Mouse (Mus musculus): Measurements from ENCODE around the gene Glrx. TPM values are rescaled to one million over a fixed set of nuclear protein-coding genes. Genes with fewer than 3 reads are reported as not detected.

The Glrx gene
- total and polyA plus RNA-seq, 2 experiments from 2014 or later: 66.3 to 69.3 TPM

DNA sequence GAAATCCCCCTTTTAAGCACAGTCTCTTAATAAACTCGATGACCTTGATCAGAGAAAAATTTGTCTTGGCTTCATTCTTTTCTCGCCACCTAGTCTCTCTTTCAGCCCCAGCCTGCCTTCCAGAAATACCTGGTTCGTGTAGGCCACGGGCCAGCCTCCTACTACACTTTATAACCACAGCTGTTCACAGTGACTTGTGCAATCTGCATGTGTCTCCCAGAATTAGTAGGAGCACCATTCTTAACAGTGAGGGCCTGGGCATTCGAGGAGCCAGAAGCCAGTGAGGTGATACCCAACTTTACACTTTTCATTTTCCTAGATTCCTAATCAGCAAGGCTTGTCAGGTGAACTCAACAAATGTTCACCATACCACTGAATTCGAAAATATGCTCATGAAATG, 36.9 kb downstream of the Glrx start:
- Histone ChIP-seq H3K36me3 (ENCODE audit: insufficient read depth, low read length) (0 out of 2 replicates have a peak, but pooled peaks cover 3% of the 10 kb centered on the region), H3K4me3 (ENCODE audit: low read depth, low read length) (no peak overlapping the region), H3K27ac (ENCODE audit: low read depth, low read length) (no peak overlapping the region), H3K9me3 (ENCODE audit: low read length) (no peaks in the 10 kb centered on the region), H3K27me3 (ENCODE audit: insufficient read depth, low read length) (no peaks in the 10 kb centered on the region), H3K4me1 (ENCODE audit: insufficient read depth, low read length) (no peaks in the 10 kb centered on the region), H3K9ac (replicated peaks; ENCODE audit: low read length, poor library complexity, severe bottlenecking) (no peak overlapping the region), H3K4me2 (ENCODE audit: low read depth, low read length, poor library complexity, severe bottlenecking) (no peak overlapping the region)
- DNase-seq (ENCODE audit: low spot score): no peak
- WGBS: 83% methylated on average over 6 of the region's 6 CpGs
- no peak for ATAC-seq (ENCODE audit: low FRiP score)
- no peak for TF ChIP-seq CTCF (IDR thresholded peaks at IDR 0.05)

GRCm38 (mm10) chr13:75877907-75878306, 38.2 kb downstream of the Glrx start:
- no peak for ATAC-seq (ENCODE audit: low FRiP score)
- no peak overlapping the region for H3K9ac ChIP-seq (replicated peaks; ENCODE audit: low read length, poor library complexity, severe bottlenecking)

DNA sequence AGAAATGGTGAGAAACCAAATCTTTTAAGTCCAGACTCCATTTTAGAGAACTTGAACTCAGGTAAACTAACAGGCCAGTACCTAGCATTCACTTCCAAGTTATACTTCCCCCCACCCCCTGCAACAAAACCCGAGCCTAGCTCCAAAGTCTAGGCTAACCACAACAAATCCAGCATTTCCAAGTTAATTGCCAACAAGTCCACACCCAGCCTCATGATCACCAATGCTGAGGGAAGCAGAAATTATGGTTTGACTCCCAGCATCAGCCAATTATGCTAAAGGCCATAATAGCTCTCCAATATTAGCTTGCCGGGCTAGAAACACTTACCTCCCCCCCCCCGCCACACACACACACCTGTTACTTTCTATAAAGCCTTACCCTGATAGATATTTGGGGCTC, 40.1 kb downstream of the Glrx start:
- no peak for DNase-seq (ENCODE audit: low spot score)
- Histone ChIP-seq H3K36me3 (ENCODE audit: insufficient read depth, low read length) (no peaks in the 10 kb centered on the region), H3K9me3 (ENCODE audit: low read length) (no peaks in the 10 kb centered on the region), H3K27ac (ENCODE audit: low read depth, low read length) (no peak overlapping the region), H3K9ac (replicated peaks; ENCODE audit: low read length, poor library complexity, severe bottlenecking) (no peak overlapping the region), H3K4me3 (ENCODE audit: low read depth, low read length) (no peak overlapping the region), H3K4me1 (ENCODE audit: insufficient read depth, low read length) (no peaks in the 10 kb centered on the region), H3K27me3 (ENCODE audit: insufficient read depth, low read length) (no peaks in the 10 kb centered on the region), H3K4me2 (ENCODE audit: low read depth, low read length, poor library complexity, severe bottlenecking) (no peak overlapping the region)
- WGBS: 88% methylated on average over 3 of the region's 3 CpGs
- no peak for ATAC-seq (ENCODE audit: low FRiP score)
- no peak for TF ChIP-seq CTCF (IDR thresholded peaks at IDR 0.05)

More at GRCm38 (mm10) chr13:75877907-75878306, 38.2 kb downstream of the Glrx start:
- H3K4me3 ChIP-seq (ENCODE audit: low read depth, low read length): no peak overlapping the region
- H3K27ac ChIP-seq (ENCODE audit: low read depth, low read length): no peak overlapping the region
- H3K27me3 ChIP-seq (ENCODE audit: insufficient read depth, low read length): no peaks in the 10 kb centered on the region
- TF ChIP-seq CTCF (IDR thresholded peaks at IDR 0.05): peak; percentile 90
- H3K36me3 ChIP-seq (ENCODE audit: insufficient read depth, low read length): 0 out of 2 replicates have a peak, but pooled peaks cover 3% of the 10 kb centered on the region
- no peak overlapping the region for H3K4me2 ChIP-seq (ENCODE audit: low read depth, low read length, poor library complexity, severe bottlenecking)
- peak; percentile 81 for DNase-seq (ENCODE audit: low spot score)
- H3K9me3 ChIP-seq (ENCODE audit: low read length): no peaks in the 10 kb centered on the region
- no peaks in the 10 kb centered on the region for H3K4me1 ChIP-seq (ENCODE audit: insufficient read depth, low read length)

DNA sequence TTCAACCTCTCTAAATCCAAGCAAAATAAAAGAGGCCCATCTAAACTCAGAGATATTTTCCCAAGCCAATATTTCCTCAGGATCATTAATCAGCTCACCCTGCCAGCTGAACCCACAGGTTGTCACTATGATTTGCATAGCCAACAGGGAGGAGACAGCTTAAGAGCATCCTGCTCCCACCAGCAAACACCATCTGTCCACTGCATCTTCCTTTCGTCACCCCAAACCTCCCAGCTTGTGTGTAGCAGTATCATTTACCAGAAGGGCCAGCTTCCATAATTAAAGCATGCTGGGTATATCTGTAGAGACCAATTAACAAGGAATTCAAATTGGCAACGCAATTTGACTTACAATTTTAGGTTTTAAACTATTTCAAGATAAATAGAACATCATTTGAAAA, 40.8 kb downstream of the Glrx start:
- H3K27ac ChIP-seq (ENCODE audit: low read depth, low read length): no peak overlapping the region
- H3K4me1 ChIP-seq (ENCODE audit: insufficient read depth, low read length): no peaks in the 10 kb centered on the region
- no peaks in the 10 kb centered on the region for H3K27me3 ChIP-seq (ENCODE audit: insufficient read depth, low read length)
- no peak overlapping the region for H3K4me3 ChIP-seq (ENCODE audit: low read depth, low read length)
- TF ChIP-seq CTCF (IDR thresholded peaks at IDR 0.05): no peak
- H3K4me2 ChIP-seq (ENCODE audit: low read depth, low read length, poor library complexity, severe bottlenecking): no peak overlapping the region
- no peaks in the 10 kb centered on the region for H3K36me3 ChIP-seq (ENCODE audit: insufficient read depth, low read length)
- H3K9me3 ChIP-seq (ENCODE audit: low read length): no peaks in the 10 kb centered on the region
- H3K9ac ChIP-seq (replicated peaks; ENCODE audit: low read length, poor library complexity, severe bottlenecking): no peak overlapping the region
- WGBS: 72% methylated on average over 2 of the region's 2 CpGs
- no peak; the same call in 1 of the 2 replicates for ATAC-seq (ENCODE audit: low FRiP score)
- DNase-seq (ENCODE audit: low spot score): peak; percentile 65

- H3K27me3 ChIP-seq (ENCODE audit: insufficient read depth, low read length): no peaks in the 10 kb centered on the region
- no peak for DNase-seq (ENCODE audit: low spot score)
- no peak for TF ChIP-seq CTCF (IDR thresholded peaks at IDR 0.05)
- no peaks in the 10 kb centered on the region for H3K4me1 ChIP-seq (ENCODE audit: insufficient read depth, low read length)
- no peak overlapping the region for H3K9ac ChIP-seq (replicated peaks; ENCODE audit: low read length, poor library complexity, severe bottlenecking)
- H3K9me3 ChIP-seq (ENCODE audit: low read length): no peaks in the 10 kb centered on the region
- H3K27ac ChIP-seq (ENCODE audit: low read depth, low read length): no peak overlapping the region
- WGBS: 82% methylated on average over 3 of the region's 3 CpGs
- H3K4me3 ChIP-seq (ENCODE audit: low read depth, low read length): no peak overlapping the region
- H3K4me2 ChIP-seq (ENCODE audit: low read depth, low read length, poor library complexity, severe bottlenecking): no peak overlapping the region
- ATAC-seq (ENCODE audit: low FRiP score): no peak
- no peaks in the 10 kb centered on the region for H3K36me3 ChIP-seq (ENCODE audit: insufficient read depth, low read length)
Observed at GRCm38 (mm10) chr13:75883792-75884191, 44.1 kb downstream of the Glrx start.

DNA sequence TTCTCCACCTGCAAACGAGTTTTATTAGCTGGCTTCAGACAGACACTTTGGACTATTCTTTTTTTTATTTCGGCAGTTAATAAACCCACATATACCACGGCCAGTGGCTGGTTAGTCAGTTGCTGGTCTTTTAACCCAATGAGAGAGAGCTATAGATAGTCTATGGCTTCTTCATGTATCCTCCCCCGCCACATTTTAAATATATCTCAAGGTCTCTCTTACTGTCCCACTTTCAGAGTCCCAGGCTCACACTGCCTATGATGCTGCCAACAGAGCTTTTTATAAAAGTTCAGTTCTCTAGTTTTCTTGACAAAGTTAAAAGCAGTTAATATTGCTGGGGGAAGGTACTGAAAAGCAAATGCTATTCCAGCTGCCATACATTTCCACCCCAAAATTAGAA, 52.2 kb downstream of the Glrx start:
- Histone ChIP-seq H3K4me1 (ENCODE audit: insufficient read depth, low read length) (no peaks in the 10 kb centered on the region), H3K27ac (ENCODE audit: low read depth, low read length) (no peak overlapping the region), H3K27me3 (ENCODE audit: insufficient read depth, low read length) (no peaks in the 10 kb centered on the region), H3K36me3 (ENCODE audit: insufficient read depth, low read length) (peaks cover 8% of the 10 kb centered on the region; the same call in 1 of the 2 replicates), H3K4me2 (ENCODE audit: low read depth, low read length, poor library complexity, severe bottlenecking) (no peak overlapping the region), H3K4me3 (ENCODE audit: low read depth, low read length) (no peak overlapping the region), H3K9ac (replicated peaks; ENCODE audit: low read length, poor library complexity, severe bottlenecking) (no peak overlapping the region), H3K9me3 (ENCODE audit: low read length) (no peaks in the 10 kb centered on the region)
- 94% methylated on average over 4 of the region's 4 CpGs for WGBS
- ATAC-seq (ENCODE audit: low FRiP score) (no peak), DNase-seq (ENCODE audit: low spot score) (no peak)
- no peak for TF ChIP-seq CTCF (IDR thresholded peaks at IDR 0.05)

All from midbrain, postnatal 0 days (tissue).